ENCODE assay signal across 14 mouse cellular contexts in the genomic region with DNA sequence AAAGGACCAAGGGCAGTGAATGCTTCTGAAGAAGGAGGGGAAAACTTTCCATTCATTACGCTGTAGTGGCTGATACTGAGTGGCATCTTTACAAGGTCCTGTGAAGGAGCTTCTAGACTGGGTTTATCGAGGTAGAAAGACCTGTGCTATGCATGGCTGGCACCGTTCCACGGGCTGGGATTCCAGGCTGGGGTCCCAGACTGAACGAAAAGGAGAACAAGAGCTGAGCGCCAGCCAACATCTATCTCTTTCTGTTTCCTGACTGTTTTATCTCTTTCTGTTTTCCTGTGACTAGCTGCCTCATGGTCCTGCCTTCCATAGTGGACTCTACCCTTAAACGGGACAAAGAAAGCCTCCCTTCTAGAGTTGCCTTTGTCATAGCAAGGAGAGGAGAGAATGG. TPM values are rescaled to one million over a fixed set of nuclear protein-coding genes. Genes with fewer than 3 reads are reported as not detected.
"Had no signal": no experiment of that assay in that cellular context is flagged by ENCODE, and none has a peak within 500 bp of the region (broad histone marks: within the 10 kb centered on the region; RNA-seq: fewer than 3 reads in every experiment).

No protein-coding gene starts in this region.

- ATAC-seq: lung, postnatal 0 days had no signal

- DNase-seq: kidney, postnatal 25 days; lung, adult 2 months; lung, postnatal 36 days; midbrain, embryonic 14.5 days; right cerebral cortex, adult 18-20 months; right cerebral cortex, postnatal 25 days had no signal

- H3K27ac ChIP-seq: left cerebral cortex, adult 2 months; liver, embryonic 14.5 days; neural tube, embryonic 15.5 days had no signal

- H3K36me3 ChIP-seq: limb, embryonic 10.5 days; midbrain, embryonic 10.5 days; neural tube, embryonic 15.5 days had no signal

- H3K4me2 ChIP-seq: neural tube, embryonic 15.5 days had no signal

- H3K4me3 ChIP-seq: left cerebral cortex, adult 2 months; limb, embryonic 10.5 days; midbrain, embryonic 10.5 days; myocyte; neural tube, embryonic 15.5 days had no signal

- H3K27me3 ChIP-seq: neural tube, embryonic 15.5 days had no signal

- H3K9ac ChIP-seq: liver, embryonic 14.5 days; neural tube, embryonic 15.5 days had no signal

- H3K9me3 ChIP-seq: limb, embryonic 10.5 days; midbrain, embryonic 10.5 days; neural tube, embryonic 15.5 days had no signal

RNA-seq across cellular contexts. Expression of a gene that starts 21.1 kb away (rescaled TPM):
- total RNA-seq: megakaryocyte, adult 5-6 weeks had no signal
